Mouse (Mus musculus): ENCODE data around the gene Ap4m1. TPM values are rescaled to one million over a fixed set of nuclear protein-coding genes. Genes with fewer than 3 reads are reported as not detected.

Ap4m1 gene
- 10 to 100 TPM; 22.1 to 24.1 TPM for total RNA-seq (2021)
- long read RNA-seq, experiment 1, partial matches to known transcripts: 0 of 4 reads
- long read RNA-seq, experiment 1, other reads (novel, unspliced or antisense): 3 of 4 reads
- long read RNA-seq, experiment 2, partial matches to known transcripts: 2 of 4 reads
- long read RNA-seq, experiment 2, other reads (novel, unspliced or antisense): 2 of 4 reads

GRCm38 (mm10) chr5:138171695-138172491 lies at the start of gene Ap4m1, which contains the start of gene Mcm7:
Ap4m1 (plus strand) TSS chr5:138172002.
Mcm7 (minus strand) TSS chr5:138172422.
- DNase-seq (ENCODE audit: low spot score in 2 of 2): peak; percentile 96 to 98

- DNase-seq (ENCODE audit: low spot score in 2 of 2): no peak
Measured at GRCm38 (mm10) chr5:138132425-138133064, 39.3 kb upstream of the Ap4m1 start.

GRCm38 (mm10) chr5:138137257-138137656 lies 34.5 kb upstream of the Ap4m1 start:
- no peak for DNase-seq (ENCODE audit: low spot score in 2 of 2)

- peak in 1 of 2 experiments; percentile 13 for DNase-seq (ENCODE audit: low spot score in 2 of 2)
Measured at GRCm38 (mm10) chr5:138137935-138138549, 33.8 kb upstream of the Ap4m1 start.

GRCm38 (mm10) chr5:138138585-138138984 lies 33.2 kb upstream of the Ap4m1 start:
- DNase-seq (ENCODE audit: low spot score in 2 of 2): no peak

GRCm38 (mm10) chr5:138154390-138154789 lies 17.4 kb upstream of the Ap4m1 start:
- no peak for DNase-seq (ENCODE audit: low spot score in 2 of 2)

GRCm38 (mm10) chr5:138155443-138155976 lies 16.3 kb upstream of the Ap4m1 start, which contains the start of gene Zfp113:
Zfp113 (minus strand) TSS chr5:138155744.
- DNase-seq (ENCODE audit: low spot score in 2 of 2): peak; percentile 48 to 79

- no peak for DNase-seq (ENCODE audit: low spot score in 2 of 2)
Measured at GRCm38 (mm10) chr5:138160224-138160762, 11.5 kb upstream of the Ap4m1 start.

GRCm38 (mm10) chr5:138160842-138161665 lies 10.7 kb upstream of the Ap4m1 start, which contains the start of gene Cops6:
Cops6 (plus strand) TSS chr5:138161071.
- DNase-seq (ENCODE audit: low spot score in 2 of 2): peak; percentile 89 to 94

- no peak for DNase-seq (ENCODE audit: low spot score in 2 of 2)
Measured at GRCm38 (mm10) chr5:138163046-138163445, 8.8 kb upstream of the Ap4m1 start.

GRCm38 (mm10) chr5:138163610-138164009 lies 8.2 kb upstream of the Ap4m1 start:
- no peak for DNase-seq (ENCODE audit: low spot score in 2 of 2)

- DNase-seq (ENCODE audit: low spot score in 2 of 2): no peak
Measured at GRCm38 (mm10) chr5:138165594-138165993, 6.2 kb upstream of the Ap4m1 start.

GRCm38 (mm10) chr5:138170936-138171561 lies 753 bp upstream of the Ap4m1 start:
- peak; percentile 96 to 98 for DNase-seq (ENCODE audit: low spot score in 2 of 2)

GRCm38 (mm10) chr5:138173217-138173616 lies 1.4 kb downstream of the Ap4m1 start:
- no peak for DNase-seq (ENCODE audit: low spot score in 2 of 2)

- DNase-seq (ENCODE audit: low spot score in 2 of 2): peak; percentile 66 to 85
Measured at GRCm38 (mm10) chr5:138186950-138187638, 15.3 kb downstream of the Ap4m1 start, which contains the start of the genes Taf6 and Cnpy4. Taf6 (minus strand) TSS chr5:138187451. Cnpy4 (plus strand) TSS chr5:138187485.

GRCm38 (mm10) chr5:138187661-138188306 lies 16.0 kb downstream of the Ap4m1 start:
- peak in 1 of 2 experiments; percentile 64 for DNase-seq (ENCODE audit: low spot score in 2 of 2)

- DNase-seq (ENCODE audit: low spot score in 2 of 2): peak; percentile 47 to 80
Measured at GRCm38 (mm10) chr5:138193771-138194727, 22.2 kb downstream of the Ap4m1 start, which contains the start of gene Mblac1. Mblac1 (plus strand) TSS chr5:138194314.
